Mouse (Mus musculus) intestine, embryonic 14.5 days (tissue): ENCODE results near the gene Col4a3. TPM values are rescaled to one million over a fixed set of nuclear protein-coding genes. Genes with fewer than 3 reads are reported as not detected.
A peak's percentile ranks its signal among the peaks of the same experiment; 100 is the strongest.

Source experiments
- ATAC-seq: fragments of 200-750 bp; cut with Nextera tagmentation; replicated peaks from 2 replicates; pipeline ENCODE4 v1.8.0; 2017; ENCODE audit warnings: low read depth, moderate number of reproducible peaks, moderate TSS enrichment, moderate library complexity; ENCODE audit not compliant: low FRiP score, low TSS enrichment
- DNase-seq: peaks from one replicate; pipeline ENCODE4 v3.0.0-alpha.2; 2018; ENCODE audit warnings: low spot score
- H3K27ac ChIP-seq: fragments of 300-500 bp; sonication (generic); 2 replicates; pipeline ENCODE4 v1.5.1; 2014; ENCODE audit warnings: low read depth, mild to moderate bottlenecking, control low read depth
- H3K27me3 ChIP-seq: fragments of 300-500 bp; sonication (generic); replicated peaks from 2 replicates; pipeline ENCODE4 v1.6.1; 2014; ENCODE audit warnings: low read length, control low read depth; ENCODE audit not compliant: control insufficient read depth, insufficient read depth
- H3K36me3 ChIP-seq: fragments of 300-500 bp; sonication (generic); 2 replicates; pipeline ENCODE4 v1.6.1; 2014; ENCODE audit warnings: low read length, control low read depth; ENCODE audit not compliant: control insufficient read depth, insufficient read depth
- H3K4me1 ChIP-seq: fragments of 300-500 bp; sonication (generic); replicated peaks from 2 replicates; pipeline ENCODE4 v1.6.1; 2014; ENCODE audit warnings: low read length, control low read depth, mixed read lengths; ENCODE audit not compliant: control insufficient read depth, insufficient read depth
- H3K4me2 ChIP-seq: fragments of 300-500 bp; sonication (generic); 2 replicates; pipeline ENCODE4 v1.6.1; 2014; ENCODE audit warnings: low read length
- H3K4me3 ChIP-seq: fragments of 300-500 bp; sonication (generic); 2 replicates; pipeline ENCODE4 v1.5.1; 2014; ENCODE audit warnings: low read depth, low read length, control low read depth, mixed read lengths
- H3K9ac ChIP-seq: fragments of 300-500 bp; sonication (generic); 2 replicates; pipeline ENCODE4 v1.6.1; 2014; ENCODE audit warnings: mild to moderate bottlenecking, low read length
- H3K9me3 ChIP-seq: fragments of 300-500 bp; sonication (generic); 2 replicates; pipeline ENCODE4 v1.6.1; 2016; ENCODE audit warnings: low read length, control low read depth; ENCODE audit not compliant: control insufficient read depth
- WGBS: fragments of 180-500 bp; shearing (Covaris S2); extraction: QIAGEN DNeasy Blood & Tissue Kit; methylation state at CpG from one replicate; pipeline ENCODE4 v1.1.7; 2014; 5-methylcytosine and 5-hydroxymethylcytosine counted together
- polyA plus RNA-seq: library from polyadenylated mRNA; unstranded; fragments of >200 nt; fragmentation: Nextera tagmentation; extraction: Ambion mirVana; gene quantifications from 2 replicates; pipeline ENCODE4 v1.2.1, GENCODE M21; 2014

Gene Col4a3
- polyA plus RNA-seq, 1 experiment from 2014 or later: 0.20 TPM

GRCm38 (mm10) chr1:82663522-82663921, 76.8 kb downstream of the Col4a3 start:
- DNase-seq (no peak), ATAC-seq (no peak)
- 20% methylated on average over 2 of the region's 2 CpGs for WGBS
- H3K27ac ChIP-seq: no peak overlapping the region
- no peaks in the 10 kb centered on the region for H3K9me3 ChIP-seq
- H3K9ac ChIP-seq: no peak overlapping the region
- H3K4me2 ChIP-seq: no peak overlapping the region
- H3K36me3 ChIP-seq: no peaks in the 10 kb centered on the region
- no peak overlapping the region for H3K4me3 ChIP-seq
- H3K4me1 ChIP-seq: no peaks in the 10 kb centered on the region
- H3K27me3 ChIP-seq: no peaks in the 10 kb centered on the region

- Histone ChIP-seq H3K36me3 (no peaks in the 10 kb centered on the region), H3K9me3 (no peaks in the 10 kb centered on the region), H3K4me1 (no peaks in the 10 kb centered on the region), H3K9ac (no peak overlapping the region), H3K4me3 (no peak overlapping the region), H3K4me2 (no peak overlapping the region), H3K27me3 (no peaks in the 10 kb centered on the region), H3K27ac (no peak overlapping the region)
- 87% methylated on average over 5 of the region's 5 CpGs for WGBS
- ATAC-seq: no peak
- DNase-seq: no peak
Measured at GRCm38 (mm10) chr1:82686328-82686727, 99.6 kb downstream of the Col4a3 start.

GRCm38 (mm10) chr1:82686866-82687265, 100.1 kb downstream of the Col4a3 start:
- no peak overlapping the region for H3K4me2 ChIP-seq
- no peak for DNase-seq
- H3K27ac ChIP-seq: no peak overlapping the region
- no peaks in the 10 kb centered on the region for H3K27me3 ChIP-seq
- no peaks in the 10 kb centered on the region for H3K4me1 ChIP-seq
- H3K36me3 ChIP-seq: no peaks in the 10 kb centered on the region
- WGBS: 83% methylated on average over 2 of the region's 2 CpGs
- no peaks in the 10 kb centered on the region for H3K9me3 ChIP-seq
- H3K9ac ChIP-seq: no peak overlapping the region
- no peak overlapping the region for H3K4me3 ChIP-seq
- ATAC-seq: no peak

- no peak overlapping the region for H3K9ac ChIP-seq
- H3K4me3 ChIP-seq: no peak overlapping the region
- H3K4me1 ChIP-seq: no peaks in the 10 kb centered on the region
- no peak for DNase-seq
- H3K36me3 ChIP-seq: no peaks in the 10 kb centered on the region
- 87% methylated on average over 6 of the region's 6 CpGs for WGBS
- H3K27me3 ChIP-seq: no peaks in the 10 kb centered on the region
- no peak for ATAC-seq
- no peak overlapping the region for H3K27ac ChIP-seq
- H3K9me3 ChIP-seq: no peaks in the 10 kb centered on the region
- no peak overlapping the region for H3K4me2 ChIP-seq
Measured at GRCm38 (mm10) chr1:82687931-82688330, 101.2 kb downstream of the Col4a3 start.

- no peak for DNase-seq
- Histone ChIP-seq H3K27me3 (no peaks in the 10 kb centered on the region), H3K4me2 (no peak overlapping the region), H3K36me3 (no peaks in the 10 kb centered on the region), H3K9me3 (no peaks in the 10 kb centered on the region), H3K4me3 (no peak overlapping the region), H3K27ac (no peak overlapping the region), H3K9ac (no peak overlapping the region), H3K4me1 (no peaks in the 10 kb centered on the region)
- 52% methylated on average over 3 of the region's 3 CpGs for WGBS
- ATAC-seq: no peak
Measured at GRCm38 (mm10) chr1:82695915-82696314, 109.2 kb downstream of the Col4a3 start.

GRCm38 (mm10) chr1:82717816-82718512, 131.2 kb downstream of the Col4a3 start:
- no peak overlapping the region for H3K4me3 ChIP-seq
- 64% methylated on average over 9 of the region's 9 CpGs for WGBS
- no peak overlapping the region for H3K9ac ChIP-seq
- no peak for DNase-seq
- no peak for ATAC-seq
- H3K4me1 ChIP-seq: no peaks in the 10 kb centered on the region
- H3K9me3 ChIP-seq: no peaks in the 10 kb centered on the region
- H3K27me3 ChIP-seq: no peaks in the 10 kb centered on the region; the same call in 1 of the 2 replicates
- no peak overlapping the region for H3K27ac ChIP-seq
- no peaks in the 10 kb centered on the region for H3K36me3 ChIP-seq
- H3K4me2 ChIP-seq: no peak overlapping the region

- Histone ChIP-seq H3K9ac (peak within 1 kb of the TSS; percentile 92), H3K4me1 (peaks cover 8% of the 10 kb centered on the region), H3K9me3 (no peaks in the 10 kb centered on the region), H3K36me3 (peaks cover 20% of the 10 kb centered on the region), H3K4me2 (peak within 1 kb of the TSS; percentile 96), H3K27ac (peak within 1 kb of the TSS; percentile 75), H3K27me3 (peaks cover 6% of the 10 kb centered on the region; the same call in 1 of the 2 replicates), H3K4me3 (peak within 1 kb of the TSS; percentile 87)
- ATAC-seq (peak; percentile 100), DNase-seq (peak; percentile 96)
- 9% methylated on average over 38 of the region's 38 CpGs for WGBS
Measured at GRCm38 (mm10) chr1:82724339-82725025, 137.8 kb downstream of the Col4a3 start, which contains the start of gene Mff. TSS of gene Mff (plus strand) at chr1:82724890.

- Histone ChIP-seq H3K4me1 (peaks cover 8% of the 10 kb centered on the region), H3K27me3 (peaks cover 6% of the 10 kb centered on the region; the same call in 1 of the 2 replicates), H3K4me3 (peak overlapping the region; percentile 87), H3K9ac (peak overlapping the region; percentile 92), H3K9me3 (no peaks in the 10 kb centered on the region), H3K4me2 (peak overlapping the region; percentile 96), H3K36me3 (peaks cover 28% of the 10 kb centered on the region), H3K27ac (peak overlapping the region; percentile 75)
- ATAC-seq (peak; percentile 98), DNase-seq (peak; percentile 52)
- WGBS: 1% methylated on average over 37 of the region's 37 CpGs
Measured at GRCm38 (mm10) chr1:82725026-82725874, 138.5 kb downstream of the Col4a3 start.
